Mouse (Mus musculus) limb, embryonic 13.5 days (tissue): ENCODE results near the gene Gpr155. TPM values are rescaled to one million over a fixed set of nuclear protein-coding genes. Genes with fewer than 3 reads are reported as not detected.

Experiments
- ATAC-seq: fragments of 200-750 bp; cut with Nextera tagmentation; 2 replicates; pipeline ENCODE4 v1.8.0; 2017; ENCODE audit warnings: low read depth, moderate number of reproducible peaks, moderate TSS enrichment; ENCODE audit not compliant: low FRiP score
- H3K27ac ChIP-seq: fragments of 300-500 bp; sonication (generic); 2 replicates; pipeline ENCODE4 v1.5.1; 2015; ENCODE audit warnings: inconsistent platforms, mild to moderate bottlenecking, moderate library complexity
- H3K27me3 ChIP-seq: fragments of 300-500 bp; sonication (generic); 2 replicates; pipeline ENCODE4 v1.6.1; 2015; ENCODE audit warnings: mild to moderate bottlenecking, inconsistent platforms
- H3K36me3 ChIP-seq: fragments of 300-500 bp; sonication (generic); 2 replicates; pipeline ENCODE4 v1.6.1; 2015; ENCODE audit warnings: inconsistent platforms, mild to moderate bottlenecking, moderate library complexity
- H3K4me1 ChIP-seq: fragments of 300-500 bp; sonication (generic); 2 replicates; pipeline ENCODE4 v1.6.1; 2015; ENCODE audit warnings: inconsistent platforms
- H3K4me2 ChIP-seq: fragments of 300-500 bp; sonication (generic); replicated peaks from 2 replicates; pipeline ENCODE4 v1.6.1; 2015; ENCODE audit warnings: inconsistent platforms, mild to moderate bottlenecking, moderate library complexity
- H3K4me3 ChIP-seq: fragments of 300-500 bp; sonication (generic); 2 replicates; pipeline ENCODE4 v1.5.1; 2015; ENCODE audit warnings: moderate library complexity, mild to moderate bottlenecking, inconsistent platforms
- H3K9ac ChIP-seq: fragments of 300-500 bp; sonication (generic); 2 replicates; pipeline ENCODE4 v1.6.1; 2015; ENCODE audit warnings: mild to moderate bottlenecking, inconsistent platforms
- H3K9me3 ChIP-seq: fragments of 300-500 bp; sonication (generic); 2 replicates; pipeline ENCODE4 v1.6.1; 2016; ENCODE audit warnings: inconsistent platforms
- WGBS: fragments of 180-500 bp; shearing (Covaris S2); methylation state at CpG from one replicate; pipeline ENCODE4 v1.1.7; 2015; 5-methylcytosine and 5-hydroxymethylcytosine counted together
- polyA plus RNA-seq: library from polyadenylated mRNA; unstranded; fragments of >200 nt; fragmentation: Nextera tagmentation; extraction: Ambion mirVana; gene quantifications from 2 replicates; pipeline ENCODE4 v1.2.1, GENCODE M21; 2015

Gpr155 gene
- polyA plus RNA-seq, 1 experiment from 2014 or later: 4.7 TPM

DNA sequence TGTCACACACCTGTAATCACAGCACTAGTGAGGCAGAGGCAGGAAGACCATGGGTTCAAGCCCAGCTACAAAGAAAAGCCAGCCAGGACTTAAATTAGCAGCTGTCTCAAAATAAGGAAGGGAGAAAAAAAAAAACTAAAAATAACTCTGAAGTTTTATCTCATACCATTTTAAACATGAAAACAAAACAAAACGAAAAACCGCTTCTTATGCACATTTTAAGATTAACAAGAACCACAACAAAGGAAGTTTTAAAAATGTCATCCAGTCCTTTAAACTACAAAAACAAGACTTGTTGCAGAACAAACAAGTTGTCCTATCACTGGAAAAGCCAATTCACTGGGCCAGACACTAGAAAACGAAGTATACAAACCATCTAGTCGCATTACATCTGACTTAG lies 1.2 kb downstream of the Gpr155 start:
- no peak for ATAC-seq
- Histone ChIP-seq H3K27ac (no peak overlapping the region), H3K9me3 (no peaks in the 10 kb centered on the region)

GRCm38 (mm10) chr2:73380298-73380975 lies 5.9 kb downstream of the Gpr155 start:
- no peak overlapping the region for H3K27ac ChIP-seq
- no peak overlapping the region for H3K4me2 ChIP-seq
- no peaks in the 10 kb centered on the region for H3K27me3 ChIP-seq
- H3K4me3 ChIP-seq: no peak overlapping the region
- WGBS: 83% methylated on average over 9 of the region's 9 CpGs
- H3K9me3 ChIP-seq: no peaks in the 10 kb centered on the region
- H3K4me1 ChIP-seq: no peaks in the 10 kb centered on the region; the same call in 1 of the 2 replicates
- no peak for ATAC-seq
- H3K36me3 ChIP-seq: no peaks in the 10 kb centered on the region
- H3K9ac ChIP-seq: no peak overlapping the region

More for the DNA sequence above, 1.2 kb downstream of the Gpr155 start:
- peak overlapping the region; percentile 78 for H3K4me3 ChIP-seq
- H3K27me3 ChIP-seq: no peaks in the 10 kb centered on the region
- no peaks in the 10 kb centered on the region for H3K36me3 ChIP-seq
- peak overlapping the region; percentile 98 for H3K4me2 ChIP-seq
- peaks cover 5% of the 10 kb centered on the region for H3K4me1 ChIP-seq
- 0 out of 2 replicates have a peak overlapping the region, but pooled peaks have one; percentile 75 for H3K9ac ChIP-seq
- WGBS: 80% methylated on average over 4 of the region's 4 CpGs

GRCm38 (mm10) chr2:73379656-73380055 lies 6.7 kb downstream of the Gpr155 start:
- Histone ChIP-seq H3K4me3 (no peak overlapping the region), H3K9me3 (no peaks in the 10 kb centered on the region), H3K27ac (no peak overlapping the region), H3K4me2 (no peak overlapping the region), H3K9ac (no peak overlapping the region), H3K36me3 (no peaks in the 10 kb centered on the region), H3K4me1 (peaks cover 7% of the 10 kb centered on the region), H3K27me3 (no peaks in the 10 kb centered on the region)
- WGBS: 71% methylated on average over 5 of the region's 5 CpGs
- ATAC-seq: no peak

- Histone ChIP-seq H3K4me3 (no peak overlapping the region), H3K4me1 (peaks cover 12% of the 10 kb centered on the region), H3K9ac (no peak overlapping the region), H3K9me3 (no peaks in the 10 kb centered on the region), H3K4me2 (no peak overlapping the region), H3K36me3 (no peaks in the 10 kb centered on the region), H3K27ac (no peak overlapping the region), H3K27me3 (no peaks in the 10 kb centered on the region)
- ATAC-seq: no peak
- 90% methylated on average over 5 of the region's 5 CpGs for WGBS
Observed at GRCm38 (mm10) chr2:73378326-73378725, 8.0 kb downstream of the Gpr155 start.

GRCm38 (mm10) chr2:73371530-73372335 lies 14.6 kb downstream of the Gpr155 start:
- no peak for ATAC-seq
- H3K4me3 ChIP-seq: no peak overlapping the region
- H3K4me2 ChIP-seq: no peak overlapping the region
- WGBS: 50% methylated on average over 9 of the region's 9 CpGs
- no peaks in the 10 kb centered on the region for H3K9me3 ChIP-seq
- H3K27me3 ChIP-seq: no peaks in the 10 kb centered on the region
- H3K4me1 ChIP-seq: peaks cover 19% of the 10 kb centered on the region
- no peak overlapping the region for H3K27ac ChIP-seq
- H3K36me3 ChIP-seq: no peaks in the 10 kb centered on the region
- H3K9ac ChIP-seq: no peak overlapping the region

DNA sequence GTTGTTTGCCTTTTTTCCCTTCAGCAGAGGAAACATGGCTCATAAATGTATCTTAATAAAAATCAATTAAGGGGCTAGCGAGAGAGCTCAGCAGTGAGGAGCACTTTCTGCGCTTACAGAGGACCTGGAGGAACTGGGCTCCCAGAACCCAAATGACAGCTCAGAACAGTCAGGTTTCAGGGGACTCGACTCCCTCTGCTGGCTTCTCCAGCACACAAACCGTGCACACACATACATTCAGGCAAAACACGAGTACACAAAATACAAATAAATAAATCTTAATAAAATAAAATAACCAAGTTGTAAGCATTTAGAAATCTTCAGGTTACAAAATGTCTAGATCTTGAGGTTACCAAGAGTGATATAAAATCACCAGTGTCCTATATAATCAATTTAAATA lies 22.9 kb downstream of the Gpr155 start:
- Histone ChIP-seq H3K9me3 (no peaks in the 10 kb centered on the region), H3K27ac (no peak overlapping the region), H3K27me3 (no peaks in the 10 kb centered on the region), H3K9ac (no peak overlapping the region), H3K4me3 (no peak overlapping the region), H3K4me1 (no peaks in the 10 kb centered on the region), H3K36me3 (no peaks in the 10 kb centered on the region), H3K4me2 (no peak overlapping the region)
- no peak for ATAC-seq
- WGBS: 68% methylated on average over 5 of the region's 5 CpGs

- no peak overlapping the region for H3K9ac ChIP-seq
- peaks cover 9% of the 10 kb centered on the region; the same call in 1 of the 2 replicates for H3K4me1 ChIP-seq
- H3K9me3 ChIP-seq: no peaks in the 10 kb centered on the region
- H3K27me3 ChIP-seq: no peaks in the 10 kb centered on the region
- no peak for ATAC-seq
- H3K4me3 ChIP-seq: no peak overlapping the region
- WGBS: 86% methylated on average over 2 of the region's 2 CpGs
- no peak overlapping the region for H3K27ac ChIP-seq
- H3K36me3 ChIP-seq: no peaks in the 10 kb centered on the region
- H3K4me2 ChIP-seq: no peak overlapping the region
Observed at GRCm38 (mm10) chr2:73360536-73360935, 25.8 kb downstream of the Gpr155 start.

- Histone ChIP-seq H3K9ac (no peak overlapping the region), H3K4me3 (no peak overlapping the region), H3K4me1 (peaks cover 9% of the 10 kb centered on the region; the same call in 1 of the 2 replicates), H3K4me2 (no peak overlapping the region), H3K9me3 (no peaks in the 10 kb centered on the region), H3K27ac (no peak overlapping the region), H3K36me3 (no peaks in the 10 kb centered on the region), H3K27me3 (no peaks in the 10 kb centered on the region)
- 94% methylated on average over 5 of the region's 5 CpGs for WGBS
- no peak for ATAC-seq
Observed at GRCm38 (mm10) chr2:73359941-73360340, 26.4 kb downstream of the Gpr155 start.

DNA sequence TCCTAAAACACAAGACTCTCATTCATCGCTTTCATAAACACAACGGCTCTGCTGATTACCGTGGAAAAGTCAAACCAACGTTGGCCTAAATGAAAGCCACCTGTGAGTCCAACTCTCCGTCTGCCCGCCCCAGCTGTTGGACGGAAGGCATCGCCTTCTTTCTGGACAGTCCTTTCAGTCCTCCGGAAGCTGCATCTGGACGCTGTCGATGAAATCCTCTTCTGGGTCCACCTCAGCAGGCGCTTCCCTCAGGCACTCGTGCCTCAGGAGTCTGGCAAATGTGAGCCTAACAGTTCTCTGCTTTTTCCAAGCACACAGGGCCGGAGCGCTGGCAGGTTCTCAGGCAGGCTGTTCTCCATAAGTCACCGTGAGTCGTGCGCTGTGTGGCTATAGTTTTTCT lies 29.4 kb downstream of the Gpr155 start:
- Histone ChIP-seq H3K36me3 (no peaks in the 10 kb centered on the region), H3K4me1 (peaks cover 9% of the 10 kb centered on the region; the same call in 1 of the 2 replicates), H3K4me2 (peak overlapping the region; percentile 58), H3K9me3 (no peaks in the 10 kb centered on the region), H3K4me3 (peak overlapping the region; percentile 27), H3K27ac (peak overlapping the region; percentile 73; the same call in 1 of the 2 replicates), H3K27me3 (no peaks in the 10 kb centered on the region), H3K9ac (peak overlapping the region; percentile 66)
- WGBS: 17% methylated on average over 18 of the region's 18 CpGs
- ATAC-seq: no peak

- Histone ChIP-seq H3K9me3 (no peaks in the 10 kb centered on the region), H3K4me1 (peaks cover 12% of the 10 kb centered on the region), H3K27me3 (no peaks in the 10 kb centered on the region), H3K4me2 (no peak overlapping the region), H3K9ac (no peak overlapping the region), H3K4me3 (no peak overlapping the region), H3K27ac (no peak overlapping the region), H3K36me3 (no peaks in the 10 kb centered on the region)
- no peak for ATAC-seq
- 51% methylated on average over 7 of the region's 7 CpGs for WGBS
Observed at GRCm38 (mm10) chr2:73351927-73352374, 34.4 kb downstream of the Gpr155 start.

- WGBS: 49% methylated on average over 5 of the region's 5 CpGs
- Histone ChIP-seq H3K4me3 (no peak overlapping the region), H3K9me3 (no peaks in the 10 kb centered on the region), H3K4me2 (no peak overlapping the region), H3K36me3 (no peaks in the 10 kb centered on the region), H3K9ac (no peak overlapping the region), H3K27ac (no peak overlapping the region), H3K27me3 (no peaks in the 10 kb centered on the region), H3K4me1 (peaks cover 11% of the 10 kb centered on the region)
- no peak for ATAC-seq
Observed at GRCm38 (mm10) chr2:73351496-73351895, 34.9 kb downstream of the Gpr155 start.

GRCm38 (mm10) chr2:73348221-73348620 lies 38.2 kb downstream of the Gpr155 start:
- no peak overlapping the region for H3K27ac ChIP-seq
- no peaks in the 10 kb centered on the region for H3K27me3 ChIP-seq
- no peaks in the 10 kb centered on the region for H3K36me3 ChIP-seq
- H3K9me3 ChIP-seq: no peaks in the 10 kb centered on the region
- H3K4me1 ChIP-seq: peaks cover 14% of the 10 kb centered on the region
- 0 out of 2 replicates have a peak overlapping the region, but pooled peaks have one; percentile 9 for H3K4me2 ChIP-seq
- 73% methylated on average over 6 of the region's 6 CpGs for WGBS
- no peak overlapping the region for H3K9ac ChIP-seq
- no peak for ATAC-seq
- no peak overlapping the region for H3K4me3 ChIP-seq
